Mouse (Mus musculus): Measurements from ENCODE around the gene C4bp.

GRCm38 (mm10) chr1:130633316-130633715, 28.1 kb downstream of the C4bp start:
- TF ChIP-seq CTCF (IDR thresholded peaks at IDR 0.05; ENCODE audit: control insufficient read depth, insufficient read depth, insufficient replicate concordance, low read depth, low read length) = no peak
- TF ChIP-seq POLR2A (IDR thresholded peaks at IDR 0.05; ENCODE audit: control insufficient read depth, low read depth, low read length) = no peak
